7 mouse cellular contexts compared by ENCODE assay signal in genomic region chr7:110946731-110947130, GRCm38 (mm10). TPM values are rescaled to one million over a fixed set of nuclear protein-coding genes. Genes with fewer than 3 reads are reported as not detected.
DNase-seq lines count a peak whose midpoint lies in the region; ATAC-seq and TF ChIP-seq lines count a peak whose summit lies in the region.

No protein-coding gene starts in this region.

- no peak for ATAC-seq in heart, embryonic 11.5 days (replicated peaks; ENCODE audit: insufficient number of reproducible peaks, low FRiP score, low TSS enrichment)
- ATAC-seq in neural tube, embryonic 15.5 days (ENCODE audit: low FRiP score) = no peak

- no peak for TF ChIP-seq POLR2A in lung, adult 2 months (IDR thresholded peaks at IDR 0.05; ENCODE audit: borderline replicate concordance, extremely low read depth, low read depth, low read length)
- no peak for TF ChIP-seq POLR2A in spleen, adult 2 months (IDR thresholded peaks at IDR 0.05; ENCODE audit: low read depth, low read length)

- no peak for DNase-seq in lung, adult 2 months
- no peak for DNase-seq in lung, postnatal 14 days
- peak; percentile 80 for DNase-seq in R1 (ENCODE audit: low read depth, low spot score)
- DNase-seq in embryo, embryonic 9.5 days (ENCODE audit: extremely low spot score) = peak; percentile 20
- DNase-seq in spleen, adult 2 months (ENCODE audit: low read depth in 1 of 2, low spot score in 2 of 2) = peak; percentile 33 to 39

- H3K4me3 ChIP-seq in lung, adult 2 months (replicated peaks; ENCODE audit: extremely low read depth, low read depth, low read length) = no peak overlapping the region
- no peak overlapping the region for H3K4me3 ChIP-seq in spleen, adult 2 months (ENCODE audit: extremely low read depth, insufficient read depth, insufficient read length)
- H3K4me3 ChIP-seq in heart, embryonic 11.5 days (ENCODE audit: low read depth, low read length) = no peak overlapping the region
- H3K4me3 ChIP-seq in neural tube, embryonic 15.5 days (replicated peaks) = no peak overlapping the region

- H3K27ac ChIP-seq in spleen, adult 2 months (ENCODE audit: insufficient read depth, low read length) = no peak overlapping the region
- H3K27ac ChIP-seq in heart, embryonic 11.5 days (ENCODE audit: low read depth, low read length) = no peak overlapping the region
- no peak overlapping the region for H3K27ac ChIP-seq in neural tube, embryonic 15.5 days (replicated peaks)

- no peaks in the 10 kb centered on the region for H3K27me3 ChIP-seq in spleen, adult 2 months (ENCODE audit: control insufficient read depth, insufficient read depth, low read length)
- no peaks in the 10 kb centered on the region for H3K27me3 ChIP-seq in heart, embryonic 11.5 days (ENCODE audit: control insufficient read depth, insufficient read depth, low read length)
- no peaks in the 10 kb centered on the region for H3K27me3 ChIP-seq in neural tube, embryonic 15.5 days (replicated peaks)

- no peak overlapping the region for H3K9ac ChIP-seq in heart, embryonic 11.5 days (ENCODE audit: low read depth, low read length)
- no peak overlapping the region for H3K9ac ChIP-seq in neural tube, embryonic 15.5 days (replicated peaks)

- TF ChIP-seq CTCF in lung, adult 2 months (IDR thresholded peaks at IDR 0.05; ENCODE audit: insufficient read depth, low read length) = 0 out of 2 replicates have a peak, but pooled peaks have one; percentile 21
- no peak for TF ChIP-seq CTCF in spleen, adult 2 months (IDR thresholded peaks at IDR 0.05; ENCODE audit: extremely low read depth, insufficient read depth, insufficient read length, insufficient replicate concordance)

- H3K4me1 ChIP-seq in lung, adult 2 months (ENCODE audit: control insufficient read depth, insufficient read depth, low read length) = no peaks in the 10 kb centered on the region; the same call in 1 of the 2 replicates
- H3K4me1 ChIP-seq in spleen, adult 2 months (ENCODE audit: control insufficient read depth, insufficient read depth, insufficient read length) = no peaks in the 10 kb centered on the region
- H3K4me1 ChIP-seq in heart, embryonic 11.5 days (ENCODE audit: control insufficient read depth, insufficient read depth, low read length) = peaks cover 12% of the 10 kb centered on the region
- H3K4me1 ChIP-seq in neural tube, embryonic 15.5 days = no peaks in the 10 kb centered on the region

- no peaks in the 10 kb centered on the region for H3K9me3 ChIP-seq in heart, embryonic 11.5 days (replicated peaks; ENCODE audit: control insufficient read depth, low read length)
- H3K9me3 ChIP-seq in neural tube, embryonic 15.5 days (replicated peaks) = no peaks in the 10 kb centered on the region

- WGBS in lung, adult 2 months = 86% methylated on average over 6 of the region's 6 CpGs
- 87% methylated on average over 6 of the region's 6 CpGs for WGBS in spleen, adult 2 months
- WGBS in heart, embryonic 11.5 days (ENCODE audit: insufficient replicate concordance) = 74% methylated on average over 6 of the region's 6 CpGs
- 81% methylated on average over 6 of the region's 6 CpGs for WGBS in neural tube, embryonic 15.5 days

- no peaks in the 10 kb centered on the region for H3K36me3 ChIP-seq in spleen, adult 2 months (ENCODE audit: control insufficient read depth, insufficient read depth, low read length)
- no peaks in the 10 kb centered on the region for H3K36me3 ChIP-seq in heart, embryonic 11.5 days (ENCODE audit: control insufficient read depth, insufficient read depth, low read length)
- no peaks in the 10 kb centered on the region for H3K36me3 ChIP-seq in neural tube, embryonic 15.5 days

- H3K4me2 ChIP-seq in heart, embryonic 11.5 days = no peak overlapping the region
- H3K4me2 ChIP-seq in neural tube, embryonic 15.5 days = no peak overlapping the region

RNA-seq across cellular contexts. Expression of gene Mrvi1, which starts 35.5 kb away (rescaled TPM):
- 7.0 and 10.8 TPM in 2 replicates for polyA plus RNA-seq in lung, adult 2 months (2012; rRNA removed)
- 10.9 and 11.6 TPM in 2 replicates for polyA plus RNA-seq in spleen, adult 2 months (2012; rRNA removed)
- polyA plus RNA-seq in heart, embryonic 11.5 days (2014; fragmentation: Nextera tagmentation; extraction: Ambion mirVana) = 6.6 and 7.4 TPM in 2 replicates
- 1.4 and 3.1 TPM in 2 replicates for polyA plus RNA-seq in neural tube, embryonic 15.5 days (2015; fragmentation: Nextera tagmentation; extraction: Ambion mirVana)

Comparison
In these comparisons a context has a peak if more than half of its experiments do, and no peak if none do; other contexts are left out.
1. DNase-seq: peak in R1 (single experiment), embryo, embryonic 9.5 days (single experiment) and spleen, adult 2 months (2 of 2); none in lung, adult 2 months (single experiment) and lung, postnatal 14 days (single experiment).